Mouse (Mus musculus) MEL (cell line): ENCODE measurements around the gene Cfdp1. TPM values are rescaled to one million over a fixed set of nuclear protein-coding genes. Genes with fewer than 3 reads are reported as not detected.

ENCODE experiments used
- DNase-seq: peaks from one replicate; pipeline ENCODE4 v3.0.0; 2011; ENCODE audit warnings: low read depth, low spot score
- H3K27ac ChIP-seq: 2 replicates; pipeline ENCODE4 v1.5.1; 2012; ENCODE audit warnings: low read depth, mild to moderate bottlenecking, control low read depth, low read length, moderate library complexity; ENCODE audit not compliant: control insufficient read depth
- H3K27me3 ChIP-seq, 2 experiments: fragments of 150-350 bp in 1 of 2; sonication (generic) in 1 of 2; 2 replicates each; pipeline ENCODE4 v1.6.1; 2012; ENCODE audit warnings: low read length in 2 of 2, mild to moderate bottlenecking in 2 of 2, improper control_type of control experiment in 1 of 2, moderate library complexity in 1 of 2; ENCODE audit not compliant: insufficient read depth in 2 of 2, control insufficient read depth in 1 of 2
- H3K36me3 ChIP-seq, 2 experiments: 2 replicates each; pipeline ENCODE4 v1.6.1; 2012 to 2014; ENCODE audit warnings: low read length in 2 of 2, improper control_type of control experiment in 1 of 2, inconsistent platforms in 1 of 2, mild to moderate bottlenecking in 1 of 2; ENCODE audit not compliant: insufficient read depth in 2 of 2, control insufficient read depth in 1 of 2
- H3K4me1 ChIP-seq, 2 experiments: fragments of 150-350 bp in 1 of 2; sonication (generic) in 1 of 2; 2 replicates each; pipeline ENCODE4 v1.6.1; 2012; ENCODE audit warnings: low read length in 2 of 2, improper control_type of control experiment in 1 of 2, mild to moderate bottlenecking in 1 of 2; ENCODE audit not compliant: insufficient read depth in 2 of 2, control insufficient read depth in 1 of 2
- H3K4me3 ChIP-seq, 2 experiments: fragments of 150-350 bp in 1 of 2; sonication (generic) in 1 of 2; 2 replicates each; pipeline ENCODE4 v1.5.1; 2012; ENCODE audit warnings: low read depth in 2 of 2, low read length in 2 of 2, mild to moderate bottlenecking in 2 of 2, moderate library complexity in 2 of 2, control low read depth in 1 of 2, improper control_type of control experiment in 1 of 2; ENCODE audit not compliant: control insufficient read depth in 1 of 2, insufficient read depth in 1 of 2
- H3K79me2 ChIP-seq: 2 replicates; pipeline ENCODE4 v1.6.1; 2012; ENCODE audit warnings: mild to moderate bottlenecking, low read length, moderate library complexity; ENCODE audit not compliant: control insufficient read depth, poor library complexity, insufficient read depth
- H3K9ac ChIP-seq: 2 replicates; pipeline ENCODE4 v1.6.1; 2012; ENCODE audit warnings: low read depth, mild to moderate bottlenecking, control low read depth, low read length, moderate library complexity; ENCODE audit not compliant: control insufficient read depth, poor library complexity, severe bottlenecking
- H3K9me3 ChIP-seq: fragments of 150-350 bp; sonication (generic); replicated peaks from 2 replicates; pipeline ENCODE4 v1.6.1; 2012; ENCODE audit warnings: mild to moderate bottlenecking, low read length, improper control_type of control experiment, moderate library complexity; ENCODE audit not compliant: insufficient read depth
- BHLHE40 ChIP-seq: IDR thresholded peaks from 2 replicates; pipeline ENCODE4 v1.6.1; 2012; ENCODE audit warnings: low read depth, mild to moderate bottlenecking, inconsistent platforms, low read length, improper control_type of control experiment, borderline replicate concordance
- CHD1 ChIP-seq: IDR thresholded peaks from 2 replicates; pipeline ENCODE4 v1.6.1; 2012; ENCODE audit warnings: low read depth, mild to moderate bottlenecking, inconsistent platforms, low read length, improper control_type of control experiment
- CHD2 ChIP-seq: IDR thresholded peaks from 2 replicates; pipeline ENCODE4 v1.6.1; 2011; ENCODE audit warnings: low read length, improper control_type of control experiment
- E2F4 ChIP-seq: IDR thresholded peaks from 2 replicates; pipeline ENCODE4 v1.6.1; 2011; ENCODE audit warnings: low read depth, low read length, improper control_type of control experiment, borderline replicate concordance
- HCFC1 ChIP-seq: IDR thresholded peaks from 2 replicates; pipeline ENCODE4 v1.6.1; 2012; ENCODE audit warnings: low read depth, mild to moderate bottlenecking, inconsistent platforms, low read length, improper control_type of control experiment, moderate library complexity
- JUND ChIP-seq: IDR thresholded peaks from 2 replicates; pipeline ENCODE4 v1.6.1; 2011; ENCODE audit warnings: low read depth, mild to moderate bottlenecking, improper control_type of control experiment, low read length
- KAT2A ChIP-seq: conservative IDR thresholded peaks from 2 replicates; pipeline ENCODE4 v1.6.1; 2012; ENCODE audit warnings: low read depth, low read length, improper control_type of control experiment, inconsistent platforms
- MAFK ChIP-seq: IDR thresholded peaks from 2 replicates; pipeline ENCODE4 v1.6.1; 2011; ENCODE audit warnings: low read depth, mild to moderate bottlenecking, low read length, improper control_type of control experiment, borderline replicate concordance
- MAX ChIP-seq: IDR thresholded peaks from 2 replicates; pipeline ENCODE4 v1.6.1; 2011; ENCODE audit warnings: low read length, improper control_type of control experiment
- MAZ ChIP-seq: IDR thresholded peaks from 2 replicates; pipeline ENCODE4 v1.6.1; 2012; ENCODE audit warnings: low read depth, mild to moderate bottlenecking, inconsistent platforms, low read length, improper control_type of control experiment
- MEF2A ChIP-seq: IDR thresholded peaks from 2 replicates; pipeline ENCODE4 v1.6.1; 2014; ENCODE audit warnings: low read depth, mild to moderate bottlenecking, inconsistent platforms, low read length, improper control_type of control experiment; ENCODE audit not compliant: poor library complexity, insufficient replicate concordance, severe bottlenecking; ENCODE audit errors: extremely low read depth
- MXI1 ChIP-seq: IDR thresholded peaks from 2 replicates; pipeline ENCODE4 v1.6.1; 2011; ENCODE audit warnings: mild to moderate bottlenecking, low read depth, low read length, improper control_type of control experiment
- MYC ChIP-seq: IDR thresholded peaks from 2 replicates; pipeline ENCODE4 v1.6.1; 2011; ENCODE audit warnings: low read depth, mild to moderate bottlenecking, low read length, improper control_type of control experiment, moderate library complexity
- NELFE ChIP-seq: IDR thresholded peaks from 2 replicates; pipeline ENCODE4 v1.6.1; 2011; ENCODE audit warnings: low read depth, low read length, improper control_type of control experiment
- NRF1 ChIP-seq: IDR thresholded peaks from 2 replicates; pipeline ENCODE4 v1.6.1; 2014; ENCODE audit warnings: low read depth, mild to moderate bottlenecking, inconsistent platforms, low read length, improper control_type of control experiment, moderate library complexity; ENCODE audit not compliant: poor library complexity, insufficient read depth, severe bottlenecking
- POLR2A ChIP-seq, 2 experiments: IDR thresholded peaks; 2 replicates each; pipeline ENCODE4 v1.6.1; 2011 to 2012; ENCODE audit warnings: low read length in 2 of 2, mild to moderate bottlenecking in 2 of 2, control low read depth in 1 of 2, improper control_type of control experiment in 1 of 2, low read depth in 1 of 2, moderate library complexity in 1 of 2; ENCODE audit not compliant: control insufficient read depth in 1 of 2, insufficient read depth in 1 of 2, poor library complexity in 1 of 2
- POLR2AphosphoS5 ChIP-seq: IDR thresholded peaks from 2 replicates; pipeline ENCODE4 v1.6.1; 2012; ENCODE audit warnings: low read depth, borderline replicate concordance, mild to moderate bottlenecking, inconsistent platforms, low read length, moderate library complexity, mixed read lengths
- RAD21 ChIP-seq: IDR thresholded peaks from 2 replicates; pipeline ENCODE4 v1.6.1; 2011; ENCODE audit warnings: mild to moderate bottlenecking, low read depth, low read length, improper control_type of control experiment
- RCOR1 ChIP-seq: IDR thresholded peaks from 2 replicates; pipeline ENCODE4 v1.6.1; 2012; ENCODE audit warnings: low read depth, mild to moderate bottlenecking, inconsistent platforms, low read length, improper control_type of control experiment
- SIN3A ChIP-seq: IDR thresholded peaks from 2 replicates; pipeline ENCODE4 v1.6.1; 2012; ENCODE audit warnings: low read length, improper control_type of control experiment, inconsistent platforms
- SMC3 ChIP-seq: IDR thresholded peaks from 2 replicates; pipeline ENCODE4 v1.6.1; 2011; ENCODE audit warnings: low read depth, low read length, improper control_type of control experiment
- TAL1 ChIP-seq: IDR thresholded peaks from 2 replicates; pipeline ENCODE4 v1.6.1; 2012; ENCODE audit warnings: mild to moderate bottlenecking, inconsistent platforms, low read length, moderate library complexity, mixed read lengths
- TCF12 ChIP-seq: IDR thresholded peaks from 2 replicates; pipeline ENCODE4 v1.6.1; 2014; ENCODE audit warnings: low read depth, mild to moderate bottlenecking, inconsistent platforms, low read length, improper control_type of control experiment, moderate library complexity
- USF1 ChIP-seq: IDR thresholded peaks from 2 replicates; pipeline ENCODE4 v1.6.1; 2014; ENCODE audit warnings: low read depth, mild to moderate bottlenecking, inconsistent platforms, low read length, improper control_type of control experiment, moderate library complexity
- USF2 ChIP-seq, 2 experiments: IDR thresholded peaks; 2 replicates each; pipeline ENCODE4 v1.6.1; 2011 to 2012; ENCODE audit warnings: improper control_type of control experiment in 2 of 2, low read length in 2 of 2, borderline replicate concordance in 1 of 2, inconsistent platforms in 1 of 2, low read depth in 1 of 2, mild to moderate bottlenecking in 1 of 2; ENCODE audit not compliant: insufficient read depth in 1 of 2
- ZNF384 ChIP-seq: IDR thresholded peaks from 2 replicates; pipeline ENCODE4 v1.6.1; 2012; ENCODE audit warnings: low read depth, mild to moderate bottlenecking, inconsistent platforms, low read length, improper control_type of control experiment
- polyA plus RNA-seq, 2 experiments: library from polyadenylated mRNA; stranded (reverse) in 1 of 2; unstranded in 1 of 2; fragments of >175 nt in 1 of 2; fragments of >200 nt in 1 of 2; gene quantifications; 2 replicates each; pipeline versions ENCODE4 v1.2.1 to v1.2.4; 2012; ENCODE audit warnings: low replicate concordance in 2 of 2, low read depth in 1 of 2; ENCODE audit not compliant: insufficient read length in 2 of 2, insufficient read depth in 1 of 2, missing spikeins in 1 of 2
- total RNA-seq: library from RNA; depleted of rRNA; stranded (reverse); fragments of 300-350 nt; gene quantifications from 2 replicates; pipeline ENCODE4 v1.2.3, GENCODE M21; 2012

Cfdp1 gene
- total and polyA plus RNA-seq, 3 experiments: 185 to 214 TPM; not detected in 1

GRCm38 (mm10) chr8:111779690-111780089, 74.4 kb downstream of the Cfdp1 start:
- no peak for TF ChIP-seq ZNF384
- no peak for TF ChIP-seq USF2 (IDR thresholded peaks at IDR 0.05; ENCODE audit: borderline replicate concordance in 1 of 2, insufficient read depth in 1 of 2, low read depth in 1 of 2, low read length in 2 of 2)
- TF ChIP-seq CHD2: no peak
- TF ChIP-seq POLR2A (IDR thresholded peaks at IDR 0.05; ENCODE audit: control insufficient read depth in 1 of 2, insufficient read depth in 1 of 2, low read depth in 1 of 2, low read length in 2 of 2, poor library complexity in 1 of 2): no peak
- no peak for TF ChIP-seq HCFC1
- Histone ChIP-seq H3K27me3 (no peaks in the 10 kb centered on the region), H3K9me3 (no peaks in the 10 kb centered on the region), H3K36me3 (peaks cover 9 to 13% of the 10 kb centered on the region in 2 experiments), H3K4me3 (no peak overlapping the region), H3K27ac (no peak overlapping the region), H3K79me2 (no peaks in the 10 kb centered on the region), H3K4me1 (peaks cover 0 to 5% of the 10 kb centered on the region in 2 experiments; a peak in 2 of 4 replicates), H3K9ac (no peak overlapping the region)
- no peak for DNase-seq

- Histone ChIP-seq H3K4me1 (peaks cover 0 to 8% of the 10 kb centered on the region in 2 experiments; a peak in 3 of 4 replicates), H3K27ac (no peak overlapping the region), H3K4me3 (no peak overlapping the region), H3K36me3 (peaks cover 9 to 18% of the 10 kb centered on the region in 2 experiments), H3K9ac (no peak overlapping the region), H3K27me3 (no peaks in the 10 kb centered on the region), H3K79me2 (no peaks in the 10 kb centered on the region), H3K9me3 (no peaks in the 10 kb centered on the region)
- DNase-seq: no peak
- TF ChIP-seq MAX: no peak
- TF ChIP-seq KAT2A: no peak
- TF ChIP-seq RAD21: no peak
- no peak for TF ChIP-seq USF1
- no peak for TF ChIP-seq SIN3A
- no peak for TF ChIP-seq TAL1
- no peak for TF ChIP-seq CHD1
- TF ChIP-seq RCOR1: no peak
- TF ChIP-seq NRF1: no peak
Measured at GRCm38 (mm10) chr8:111778801-111779200, 75.3 kb downstream of the Cfdp1 start.

GRCm38 (mm10) chr8:111776492-111776891, 77.6 kb downstream of the Cfdp1 start:
- no peaks in the 10 kb centered on the region for H3K79me2 ChIP-seq
- TF ChIP-seq CHD1 (no peak), NELFE (no peak), E2F4 (no peak), CHD2 (no peak), POLR2AphosphoS5 (no peak), MYC (no peak), BHLHE40 (no peak), MEF2A (no peak), MAX (no peak), MAFK (no peak), KAT2A (no peak), SMC3 (no peak), MAZ (no peak), POLR2A (IDR thresholded peaks at IDR 0.05; ENCODE audit: control insufficient read depth in 1 of 2, insufficient read depth in 1 of 2, low read depth in 1 of 2, low read length in 2 of 2, poor library complexity in 1 of 2) (no peak), MXI1 (no peak), TCF12 (peak; percentile 58), JUND (no peak), SIN3A (peak; percentile 18; the same call in 1 of the 2 replicates)

More at GRCm38 (mm10) chr8:111776492-111776891, 77.6 kb downstream of the Cfdp1 start:
- no peak overlapping the region for H3K4me3 ChIP-seq
- H3K4me1 ChIP-seq: peaks cover 0 to 8% of the 10 kb centered on the region in 2 experiments; a peak in 3 of 4 replicates
- no peaks in the 10 kb centered on the region for H3K27me3 ChIP-seq
- H3K9ac ChIP-seq: no peak overlapping the region
- peaks cover 9 to 18% of the 10 kb centered on the region in 2 experiments for H3K36me3 ChIP-seq
- H3K27ac ChIP-seq: no peak overlapping the region
- DNase-seq: peak; percentile 78
- H3K9me3 ChIP-seq: no peaks in the 10 kb centered on the region
